Mouse (Mus musculus) heart, embryonic 14.5 days (tissue): Measurements from ENCODE around the gene Gmpr. TPM values are rescaled to one million over a fixed set of nuclear protein-coding genes. Genes with fewer than 3 reads are reported as not detected.

Experiments used
- ATAC-seq: fragments of 200-750 bp; cut with Nextera tagmentation; 2 replicates; pipeline ENCODE4 v1.8.0; 2017; ENCODE audit warnings: low read depth, moderate TSS enrichment; ENCODE audit not compliant: insufficient number of reproducible peaks, insufficient read depth, low FRiP score
- H3K27ac ChIP-seq, 2 experiments: fragments of 200-500 bp in 1 of 2; fragments of 300-500 bp in 1 of 2; sonication (generic) in 1 of 2; replicated peaks in 1 of 2; 2 replicates each; pipeline ENCODE4 v1.5.1; 2012 to 2014; ENCODE audit warnings: low read depth in 2 of 2, low read length in 2 of 2, control low read depth in 1 of 2, mild to moderate bottlenecking in 1 of 2, mixed read lengths in 1 of 2; ENCODE audit not compliant: control insufficient read depth in 1 of 2, insufficient read depth in 1 of 2
- H3K27me3 ChIP-seq: fragments of 300-500 bp; sonication (generic); 2 replicates; pipeline ENCODE4 v1.6.1; 2014; ENCODE audit warnings: mild to moderate bottlenecking, low read length, control low read depth; ENCODE audit not compliant: control insufficient read depth, insufficient read depth
- H3K36me3 ChIP-seq: fragments of 300-500 bp; sonication (generic); 2 replicates; pipeline ENCODE4 v1.6.1; 2014; ENCODE audit warnings: mild to moderate bottlenecking, control low read depth, low read length, mixed read lengths; ENCODE audit not compliant: control insufficient read depth, insufficient read depth
- H3K4me1 ChIP-seq, 2 experiments: fragments of 200-500 bp in 1 of 2; fragments of 300-500 bp in 1 of 2; sonication (generic) in 1 of 2; 2 replicates each; pipeline ENCODE4 v1.6.1; 2012 to 2014; ENCODE audit warnings: low read length in 2 of 2, control low read depth in 1 of 2, mixed read lengths in 1 of 2; ENCODE audit not compliant: control insufficient read depth in 2 of 2, insufficient read depth in 2 of 2
- H3K4me2 ChIP-seq: fragments of 300-500 bp; sonication (generic); 2 replicates; pipeline ENCODE4 v1.6.1; 2014; ENCODE audit warnings: mild to moderate bottlenecking, low read length
- H3K4me3 ChIP-seq, 2 experiments: fragments of 200-500 bp in 1 of 2; fragments of 300-500 bp in 1 of 2; sonication (generic) in 1 of 2; 2 replicates each; pipeline ENCODE4 v1.5.1; 2012 to 2014; ENCODE audit warnings: low read length in 2 of 2, mild to moderate bottlenecking in 2 of 2, control low read depth in 1 of 2, low read depth in 1 of 2, moderate library complexity in 1 of 2; ENCODE audit not compliant: control insufficient read depth in 1 of 2, insufficient read depth in 1 of 2
- H3K9ac ChIP-seq: fragments of 300-500 bp; sonication (generic); 2 replicates; pipeline ENCODE4 v1.6.1; 2014; ENCODE audit warnings: mild to moderate bottlenecking, low read length
- H3K9me3 ChIP-seq: fragments of 300-500 bp; sonication (generic); 2 replicates; pipeline ENCODE4 v1.6.1; 2016; ENCODE audit warnings: low read length, control low read depth; ENCODE audit not compliant: control insufficient read depth
- WGBS: fragments of 180-500 bp; shearing (Covaris S2); extraction: QIAGEN DNeasy Blood & Tissue Kit; methylation state at CpG from one replicate; pipeline ENCODE4 v1.1.7; 2014; 5-methylcytosine and 5-hydroxymethylcytosine counted together
- polyA plus RNA-seq: library from polyadenylated mRNA; unstranded; fragments of >200 nt; fragmentation: Nextera tagmentation; extraction: Ambion mirVana; gene quantifications from 2 replicates; pipeline ENCODE4 v1.2.1, GENCODE M21; 2014

Gene Gmpr
- polyA plus RNA-seq, 1 experiment from 2014 or later = 202 TPM

DNA sequence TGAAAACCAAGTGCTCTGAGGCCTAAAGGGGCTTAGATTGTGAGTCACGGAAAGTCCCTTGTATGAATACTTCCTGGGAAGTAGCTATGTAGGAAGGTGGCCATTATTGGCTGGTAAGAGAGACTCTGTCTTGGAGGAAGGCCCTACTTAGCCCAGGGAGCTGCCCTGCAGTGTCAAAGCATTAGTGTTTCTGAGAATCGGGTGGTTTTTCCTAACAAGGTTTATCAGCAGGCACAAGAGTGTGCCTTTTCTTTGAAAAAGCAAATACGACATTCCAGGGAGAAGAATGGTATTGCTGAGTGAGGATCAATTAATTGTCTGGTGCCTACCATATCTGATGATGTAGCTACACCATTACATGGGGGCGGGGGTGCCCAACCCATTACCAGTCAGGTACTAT is 39.7 kb downstream of the Gmpr start:
- H3K9me3 ChIP-seq = no peaks in the 10 kb centered on the region
- H3K27me3 ChIP-seq = no peaks in the 10 kb centered on the region
- H3K27ac ChIP-seq = peak overlapping the region in 1 of 2 experiments; percentile 41; a peak in 1 of 4 replicates
- peaks cover 80% of the 10 kb centered on the region for H3K36me3 ChIP-seq
- no peak overlapping the region for H3K4me2 ChIP-seq
- WGBS = 84% methylated on average over 4 of the region's 4 CpGs
- no peak overlapping the region for H3K9ac ChIP-seq
- peaks cover 16 to 35% of the 10 kb centered on the region in 2 experiments for H3K4me1 ChIP-seq
- no peak overlapping the region for H3K4me3 ChIP-seq
- no peak for ATAC-seq

DNA sequence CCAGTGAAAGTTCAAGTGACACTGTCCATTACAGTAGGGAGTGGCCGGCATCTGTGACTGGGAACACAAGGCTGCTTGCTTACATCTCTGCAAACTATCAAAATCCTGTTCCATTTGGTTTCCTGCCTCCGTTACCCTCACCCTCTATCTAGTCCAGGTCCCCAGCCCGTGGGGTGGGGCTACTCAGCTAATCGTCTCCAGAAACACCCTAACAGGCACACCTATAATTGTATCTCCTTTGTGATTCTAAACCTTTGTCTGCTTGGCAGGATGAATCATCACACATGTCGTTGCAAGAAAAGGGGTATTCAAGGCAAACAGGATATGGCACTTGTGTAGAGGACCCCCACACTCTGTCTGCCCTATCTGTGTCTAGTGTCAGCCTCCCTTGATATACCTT is 40.3 kb downstream of the Gmpr start:
- Histone ChIP-seq H3K27me3 (no peaks in the 10 kb centered on the region), H3K4me2 (no peak overlapping the region), H3K9ac (no peak overlapping the region), H3K9me3 (no peaks in the 10 kb centered on the region), H3K4me3 (no peak overlapping the region), H3K4me1 (peaks cover 16 to 35% of the 10 kb centered on the region in 2 experiments), H3K36me3 (peaks cover 74% of the 10 kb centered on the region), H3K27ac (no peak overlapping the region)
- ATAC-seq = no peak
- WGBS = 77% methylated on average over 5 of the region's 5 CpGs

DNA sequence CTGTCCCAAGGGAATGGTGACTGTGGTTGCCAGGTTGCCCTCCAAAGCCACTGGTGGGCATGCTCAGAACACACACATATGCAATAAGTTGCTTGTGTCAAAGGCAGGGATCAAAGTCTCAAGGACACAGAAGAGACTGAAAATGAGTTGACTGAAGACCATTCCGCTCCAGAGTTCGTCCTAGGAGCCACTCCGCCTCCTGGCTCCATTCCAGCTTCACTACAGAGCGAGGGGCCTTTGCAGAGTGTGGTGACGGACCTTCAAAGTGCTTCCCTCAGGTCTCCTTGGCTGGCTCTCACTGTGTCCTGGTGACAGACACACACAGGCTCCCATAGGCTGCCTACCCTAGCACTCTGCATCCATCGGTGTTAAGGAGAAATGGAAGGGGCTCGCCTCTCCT is 46.4 kb downstream of the Gmpr start:
- 22% methylated on average over 7 of the region's 7 CpGs for WGBS
- H3K36me3 ChIP-seq = peaks cover 23% of the 10 kb centered on the region
- H3K9ac ChIP-seq = peak overlapping the region; percentile 30
- peak; percentile 57; the same call in 1 of the 2 replicates for ATAC-seq
- peaks cover 13 to 25% of the 10 kb centered on the region in 2 experiments for H3K4me1 ChIP-seq
- H3K4me3 ChIP-seq = no peak overlapping the region
- H3K9me3 ChIP-seq = no peaks in the 10 kb centered on the region
- H3K4me2 ChIP-seq = peak overlapping the region; percentile 30
- H3K27ac ChIP-seq = peak overlapping the region; percentile 80
- H3K27me3 ChIP-seq = no peaks in the 10 kb centered on the region

DNA sequence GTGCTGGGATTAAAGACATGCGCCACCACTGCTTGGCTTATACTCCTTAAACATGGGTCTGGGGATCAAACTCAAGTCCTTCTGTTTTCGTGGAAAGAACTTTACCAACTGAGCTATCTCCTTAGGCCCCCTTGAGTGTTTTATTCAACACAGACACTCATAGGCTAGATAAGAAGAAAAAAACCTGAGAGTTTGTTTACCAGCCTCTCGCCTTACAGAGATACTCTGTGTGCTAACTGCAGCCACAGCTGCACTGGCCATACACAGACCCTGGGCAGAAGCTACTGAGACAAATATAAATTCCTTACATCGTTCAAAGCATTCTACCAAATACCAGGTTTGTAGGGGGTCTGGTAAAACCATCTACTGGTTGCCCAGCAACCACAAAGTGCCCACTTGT is 51.1 kb downstream of the Gmpr start:
- H3K9ac ChIP-seq = no peak overlapping the region
- H3K4me2 ChIP-seq = no peak overlapping the region
- H3K27me3 ChIP-seq = no peaks in the 10 kb centered on the region
- H3K9me3 ChIP-seq = no peaks in the 10 kb centered on the region
- no peak for ATAC-seq
- peaks cover 26 to 53% of the 10 kb centered on the region in 2 experiments for H3K4me1 ChIP-seq
- H3K36me3 ChIP-seq = peaks cover 8% of the 10 kb centered on the region; the same call in 1 of the 2 replicates
- WGBS = 41% methylated on average over 4 of the region's 4 CpGs
- H3K4me3 ChIP-seq = no peak overlapping the region
- no peak overlapping the region; a peak in 1 of 4 replicates for H3K27ac ChIP-seq

DNA sequence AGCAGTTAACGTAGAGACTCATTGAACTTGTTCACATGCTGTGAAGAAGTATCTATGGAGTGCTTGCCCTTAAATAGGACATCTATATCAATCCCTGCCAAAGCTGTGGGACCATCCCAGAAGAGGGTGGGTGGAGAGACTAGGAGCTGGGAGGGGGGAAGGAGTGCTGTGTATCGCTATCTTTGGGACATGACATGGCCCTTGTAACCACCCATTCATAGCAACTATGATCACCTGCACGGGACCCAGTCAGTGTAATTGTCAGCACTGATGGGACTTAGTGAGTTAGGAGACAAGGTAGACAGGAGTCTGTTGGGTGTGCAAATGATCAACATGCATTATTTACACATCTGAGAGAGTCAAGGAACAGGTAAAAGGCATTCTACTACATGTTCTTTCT is 52.0 kb downstream of the Gmpr start:
- no peak overlapping the region; a peak in 1 of 4 replicates for H3K27ac ChIP-seq
- 58% methylated on average over 3 of the region's 3 CpGs for WGBS

DNA sequence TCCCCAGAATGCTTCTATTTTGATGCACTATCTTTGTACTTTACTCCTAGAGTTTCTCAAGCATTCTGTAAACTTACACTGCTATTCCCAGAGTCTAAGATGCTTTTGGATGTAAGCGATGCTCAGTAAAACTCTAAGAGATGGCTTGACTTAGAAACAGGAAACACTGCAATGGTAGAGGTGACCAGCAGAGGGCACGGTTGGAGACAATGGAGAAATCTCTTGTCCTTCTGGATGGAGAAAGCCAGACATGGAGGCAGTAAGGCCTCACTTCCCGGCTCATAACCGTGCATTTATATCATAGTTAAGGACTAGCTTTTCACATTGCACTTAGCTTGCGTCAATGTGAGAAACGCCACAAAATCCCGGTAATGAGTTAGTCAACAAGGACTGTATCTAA is 53.3 kb downstream of the Gmpr start:
- peak overlapping the region in 1 of 2 experiments; percentile 92; a peak in 1 of 4 replicates for H3K27ac ChIP-seq
- no peak overlapping the region for H3K4me3 ChIP-seq
- no peaks in the 10 kb centered on the region for H3K27me3 ChIP-seq
- H3K9me3 ChIP-seq = no peaks in the 10 kb centered on the region
- WGBS = 74% methylated on average over 7 of the region's 7 CpGs
- no peak overlapping the region for H3K9ac ChIP-seq
- H3K4me1 ChIP-seq = peaks cover 17 to 47% of the 10 kb centered on the region in 2 experiments
- peaks cover 11% of the 10 kb centered on the region for H3K36me3 ChIP-seq
- no peak overlapping the region for H3K4me2 ChIP-seq
- ATAC-seq = no peak

More for the DNA sequence above, 52.0 kb downstream of the Gmpr start:
- Histone ChIP-seq H3K36me3 (peaks cover 8% of the 10 kb centered on the region; the same call in 1 of the 2 replicates), H3K4me1 (peaks cover 18 to 44% of the 10 kb centered on the region in 2 experiments), H3K4me3 (no peak overlapping the region), H3K9ac (no peak overlapping the region), H3K4me2 (no peak overlapping the region), H3K9me3 (no peaks in the 10 kb centered on the region), H3K27me3 (no peaks in the 10 kb centered on the region)
- no peak for ATAC-seq

DNA sequence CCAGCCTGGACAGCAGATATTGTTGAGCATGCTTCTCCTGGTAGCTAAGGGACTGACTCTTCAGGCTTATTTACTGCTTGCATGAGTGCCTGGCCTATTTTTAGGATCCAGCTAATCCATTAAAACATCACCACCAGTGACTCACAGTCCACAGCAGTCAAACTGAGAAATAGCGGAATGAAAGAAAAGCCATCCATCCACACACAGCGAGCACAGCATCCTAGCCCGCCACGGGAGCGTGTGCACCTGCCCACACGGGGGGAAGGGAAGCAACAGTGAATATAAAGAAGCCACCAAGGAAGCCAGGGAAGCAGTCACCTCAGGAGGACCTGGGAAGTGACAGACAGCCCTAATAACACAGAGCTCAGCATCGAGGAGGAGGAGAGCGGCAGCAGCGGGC is 54.8 kb downstream of the Gmpr start:
- WGBS = 32% methylated on average over 9 of the region's 9 CpGs
- H3K36me3 ChIP-seq = peaks cover 20% of the 10 kb centered on the region
- peaks cover 17 to 47% of the 10 kb centered on the region in 2 experiments for H3K4me1 ChIP-seq
- no peaks in the 10 kb centered on the region for H3K27me3 ChIP-seq
- peak overlapping the region; percentile 7 to 16; a peak in 2 of 4 replicates for H3K4me3 ChIP-seq
- peak overlapping the region; percentile 76 to 92 for H3K27ac ChIP-seq
- H3K9me3 ChIP-seq = no peaks in the 10 kb centered on the region
- peak overlapping the region; percentile 60 for H3K9ac ChIP-seq
- peak overlapping the region; percentile 63 for H3K4me2 ChIP-seq
- no peak for ATAC-seq

DNA sequence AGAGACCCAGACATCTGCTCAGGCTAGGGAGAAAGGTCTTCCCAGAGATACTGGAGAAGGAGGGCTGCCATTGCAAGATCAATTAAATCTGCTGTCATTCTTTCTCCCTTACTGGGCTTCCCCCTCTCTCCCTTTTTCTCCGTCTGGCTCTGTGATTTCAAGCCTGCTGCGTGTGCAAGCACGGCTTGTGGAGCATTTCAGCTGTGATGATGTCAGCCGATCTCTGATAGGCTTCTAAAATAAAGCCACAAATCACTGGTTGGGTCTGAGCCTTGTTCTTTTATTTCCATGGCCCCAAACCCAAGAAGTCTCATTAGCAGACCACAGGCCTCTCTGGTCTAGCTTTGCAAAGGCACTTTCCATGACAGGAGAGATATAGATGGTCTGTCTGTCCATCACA is 57.7 kb downstream of the Gmpr start:
- Histone ChIP-seq H3K36me3 (peaks cover 27% of the 10 kb centered on the region), H3K9ac (no peak overlapping the region), H3K4me2 (no peak overlapping the region), H3K9me3 (no peaks in the 10 kb centered on the region), H3K4me1 (peaks cover 14 to 34% of the 10 kb centered on the region in 2 experiments), H3K27ac (no peak overlapping the region), H3K4me3 (no peak overlapping the region), H3K27me3 (no peaks in the 10 kb centered on the region)
- 58% methylated on average over 4 of the region's 4 CpGs for WGBS
- no peak for ATAC-seq
